Mouse (Mus musculus): ENCODE results near the gene Map2k5.

- TF ChIP-seq POLR2A (IDR thresholded peaks at IDR 0.05; ENCODE audit: insufficient read depth, low read depth, low read length), result no peak
- TF ChIP-seq CTCF (IDR thresholded peaks at IDR 0.05; ENCODE audit: insufficient read depth, low read depth, low read length), result no peak
Measured at GRCm38 (mm10) chr9:63339256-63339655, 38.4 kb downstream of the Map2k5 start.

Measured in olfactory bulb, adult 2 months (tissue).